Mouse (Mus musculus): ENCODE results near the gene Ppp1r1a.

DNA sequence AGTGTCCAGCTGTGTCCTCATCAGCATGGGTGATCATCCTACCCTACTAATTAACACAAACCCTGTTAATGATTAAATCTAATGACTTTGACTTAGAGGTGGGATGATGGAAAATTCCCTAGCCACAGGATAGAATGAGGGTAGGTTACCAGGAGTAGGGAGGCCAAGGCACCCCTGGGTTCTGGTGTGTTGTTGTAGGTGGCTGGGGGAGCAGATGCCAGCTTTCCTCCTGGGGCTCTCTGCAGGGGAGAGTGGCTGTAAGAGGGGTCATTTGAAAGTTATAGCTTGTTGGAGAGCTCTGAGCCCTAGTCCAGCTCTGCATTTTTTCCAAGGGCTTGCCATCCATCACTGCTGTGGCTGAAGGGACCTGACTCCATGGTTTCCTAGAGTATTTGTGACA lies 4.7 kb upstream of the Ppp1r1a start:
- TF ChIP-seq CTCF (IDR thresholded peaks at IDR 0.05; ENCODE audit: extremely low read depth, insufficient read depth, insufficient read length, insufficient replicate concordance) (no peak), POLR2A (IDR thresholded peaks at IDR 0.05; ENCODE audit: low read depth, low read length) (no peak)
